Mouse (Mus musculus): ENCODE results near the gene Oip5.

- TF ChIP-seq CHD2 (IDR thresholded peaks at IDR 0.05; ENCODE audit: low read depth, low read length) (no peak), ZC3H11A (IDR thresholded peaks at IDR 0.05; ENCODE audit: borderline replicate concordance, low read depth, low read length) (no peak)
Measured at GRCm38 (mm10) chr2:119641214-119641912, 23.1 kb upstream of the Oip5 start.
